Mouse (Mus musculus): ENCODE data around the gene Olfr980.
"Not testable (repeated sequence)": the region's sequence is repeated elsewhere in the genome, so short reads cannot be mapped to it uniquely, and the experiment has no call there.

The Olfr980 gene

DNA sequence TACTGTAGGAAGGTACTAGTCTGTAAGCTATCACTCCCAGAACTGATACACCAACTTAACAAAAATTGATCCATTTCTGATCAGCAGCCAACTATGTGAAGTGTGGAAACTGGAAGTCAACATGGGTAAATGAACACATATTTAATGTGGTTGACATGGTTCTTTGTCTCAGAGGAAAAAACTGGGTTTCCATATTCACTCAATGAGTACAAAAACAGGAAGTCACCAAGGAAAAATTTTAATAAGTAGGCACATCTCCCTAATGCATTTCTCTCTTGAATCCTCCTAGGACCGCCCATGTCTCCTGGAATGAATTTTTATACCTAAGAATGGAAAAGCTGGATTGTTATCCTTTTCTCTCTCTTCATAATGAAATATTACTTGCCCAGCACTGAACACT is at the start of gene Olfr980:
Gene Olfr980, minus strand, starts transcription at position 101 of the 400 bp plus-strand sequence.
- no peak for DNase-seq

GRCm38 (mm10) chr9:40050138-40050537 is 40.8 kb upstream of the Olfr980 start:
- no peak for DNase-seq

DNA sequence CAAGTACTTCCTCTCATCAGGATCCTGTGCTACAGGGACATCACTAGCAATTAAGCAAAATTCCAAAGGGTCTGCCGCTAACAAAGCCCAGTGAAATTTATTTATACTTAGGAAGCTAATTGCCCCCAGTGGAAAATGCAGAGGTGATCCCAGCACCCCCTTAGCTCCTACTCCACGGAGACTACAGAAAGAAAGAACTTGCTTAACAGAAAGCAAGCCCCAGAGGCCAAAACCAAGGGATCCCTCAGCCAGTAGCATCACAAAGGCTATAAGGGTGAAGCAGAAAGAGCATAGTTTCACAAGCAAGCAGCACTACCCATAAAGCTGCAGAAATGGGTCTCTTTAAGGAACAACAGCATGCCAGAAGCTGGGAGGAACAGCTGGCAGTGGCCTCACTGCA is 11.8 kb upstream of the Olfr980 start, which contains the start of gene Olfr981:
Gene Olfr981, plus strand, starts transcription at position 301 of the 400 bp plus-strand sequence.
- no peak for DNase-seq

DNA sequence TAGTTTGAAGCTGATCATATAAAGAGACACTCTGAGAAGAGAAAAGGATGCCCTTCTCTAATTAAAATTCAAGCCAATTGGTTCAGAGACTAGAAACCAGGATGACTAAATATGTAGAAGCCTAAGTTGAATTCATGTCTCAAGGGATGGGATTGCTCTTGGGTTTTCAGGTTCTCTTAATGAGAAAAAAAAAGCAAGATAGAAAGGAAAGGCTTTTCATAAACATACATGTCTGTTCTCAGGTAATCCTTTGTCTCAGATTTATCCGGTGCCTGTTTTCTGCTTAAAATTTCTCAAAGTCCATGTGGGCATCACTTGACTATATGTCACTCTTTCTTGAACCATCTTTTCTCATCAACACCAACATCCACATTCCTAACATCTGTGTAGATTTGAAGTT is 6.0 kb downstream of the Olfr980 start, which contains the start of gene Olfr979:
Gene Olfr979, minus strand, starts transcription at position 101 of the 400 bp plus-strand sequence.
- no peak for DNase-seq

GRCm38 (mm10) chr9:39991813-39992212 is 17.6 kb downstream of the Olfr980 start, which contains the start of gene Olfr978:
Gene Olfr978 (plus strand): TSS chr9:39992113.
- DNase-seq, result no peak

GRCm38 (mm10) chr9:39976581-39977145 is 32.7 kb downstream of the Olfr980 start:
- DNase-seq, result not testable (repeated sequence)

DNA sequence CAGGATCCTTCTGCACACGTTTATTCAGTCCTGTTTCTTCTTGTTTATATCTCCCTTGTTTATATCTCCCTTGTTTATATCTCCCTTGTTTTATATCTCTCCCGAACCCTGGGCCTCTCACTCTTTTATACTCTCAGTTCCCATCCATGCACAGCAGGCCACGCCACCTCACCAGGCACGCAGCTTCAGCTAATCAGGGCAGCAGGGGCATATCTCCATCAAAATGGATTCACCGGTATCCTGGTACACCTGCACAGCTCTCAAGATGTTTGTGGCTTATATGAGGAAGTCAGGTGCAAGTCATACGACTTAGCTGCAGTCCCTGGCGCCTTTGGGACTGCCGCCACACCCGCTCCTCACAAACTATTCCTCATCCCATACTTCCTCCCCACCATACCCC is 48.3 kb downstream of the Olfr980 start, which contains the start of gene Olfr976:
Gene Olfr976, minus strand, starts transcription at position 101 of the 400 bp plus-strand sequence.
- not testable (repeated sequence) for DNase-seq

Measured in lung, postnatal 14 days (tissue).